Mouse (Mus musculus) skeletal muscle tissue, postnatal 0 days (tissue): Measurements from ENCODE around the gene Ap5m1. TPM values are rescaled to one million over a fixed set of nuclear protein-coding genes. Genes with fewer than 3 reads are reported as not detected.

Source experiments
- polyA plus RNA-seq: library from polyadenylated mRNA; unstranded; fragments of >200 nt; fragmentation: Nextera tagmentation; extraction: Ambion mirVana; gene quantifications from 2 replicates; pipeline ENCODE4 v1.2.1, GENCODE M21; 2015

Ap5m1 gene
- polyA plus RNA-seq: 10.5 and 11.9 TPM in 2 replicates

GRCm38 (mm10) chr14:49065529-49066273, at the start of gene Ap5m1:
Gene Ap5m1 (plus strand): TSS chr14:49066097.

GRCm38 (mm10) chr14:49066274-49066823, 452 bp downstream of the Ap5m1 start, which contains the start of gene Exoc5:
Gene Exoc5 (minus strand): TSS chr14:49066653.

Other genes starting within 250 kb of the Ap5m1 start
- gene Exoc5, start 556 bp downstream of the Ap5m1 start, polyA plus RNA-seq: 21.6 and 25.8 TPM in 2 replicates
- 6.2 and 8.8 TPM in 2 replicates for gene Naa30, start 106.1 kb downstream of the Ap5m1 start, polyA plus RNA-seq
- 0.06 TPM in 1 of 2 replicates, not detected in the other for gene ccdc198, start 179.4 kb downstream of the Ap5m1 start, polyA plus RNA-seq